In genomic region chr19:47407332-47407731, GRCm38 (mm10) we compare ENCODE assay signal across 20 mouse cellular contexts. TPM values are rescaled to one million over a fixed set of nuclear protein-coding genes. Genes with fewer than 3 reads are reported as not detected.
DNase-seq lines count a peak whose midpoint lies in the region; ATAC-seq and TF ChIP-seq lines count a peak whose summit lies in the region.
"Had no signal": no experiment of that assay in that cellular context is flagged by ENCODE, and none has a peak within 500 bp of the region (broad histone marks: within the 10 kb centered on the region; RNA-seq: fewer than 3 reads in every experiment).

No protein-coding gene starts in this region.

- TF ChIP-seq CTCF in gastrocnemius, adult 2 months (IDR thresholded peaks at IDR 0.05): no peak
- no peak for TF ChIP-seq CTCF in midbrain, postnatal 0 days (IDR thresholded peaks at IDR 0.05)

- no peaks in the 10 kb centered on the region for H3K4me1 ChIP-seq in hindbrain, embryonic 11.5 days (replicated peaks; ENCODE audit: control insufficient read depth, insufficient read depth, low read length)
- no peaks in the 10 kb centered on the region for H3K4me1 ChIP-seq in hindbrain, embryonic 16.5 days (ENCODE audit: control insufficient read depth, insufficient read depth, low read depth, low read length)
- H3K4me1 ChIP-seq in midbrain, embryonic 11.5 days (ENCODE audit: control insufficient read depth, insufficient read depth, low read length): no peaks in the 10 kb centered on the region
- H3K4me1 ChIP-seq in midbrain, postnatal 0 days (ENCODE audit: insufficient read depth, low read length): no peaks in the 10 kb centered on the region
- H3K4me1 ChIP-seq: forebrain, embryonic 15.5 days had no signal

- no peak overlapping the region for H3K9ac ChIP-seq in hindbrain, embryonic 11.5 days (ENCODE audit: low read depth, low read length)
- no peak overlapping the region for H3K9ac ChIP-seq in hindbrain, embryonic 16.5 days (ENCODE audit: low read depth, low read length)
- H3K9ac ChIP-seq in midbrain, embryonic 11.5 days (ENCODE audit: low read length): no peak overlapping the region
- H3K9ac ChIP-seq in midbrain, postnatal 0 days (replicated peaks; ENCODE audit: low read length, poor library complexity, severe bottlenecking): no peak overlapping the region
- H3K9ac ChIP-seq: embryonic facial prominence, embryonic 12.5 days; forebrain, embryonic 15.5 days; heart, embryonic 15.5 days had no signal

- H3K27ac ChIP-seq in gastrocnemius, adult 2 months: peak overlapping the region; percentile 10; the same call in 1 of the 2 replicates
- H3K27ac ChIP-seq in hindbrain, embryonic 11.5 days (ENCODE audit: low read depth, low read length): no peak overlapping the region
- H3K27ac ChIP-seq in hindbrain, embryonic 16.5 days (ENCODE audit: low read depth, low read length): no peak overlapping the region
- no peak overlapping the region for H3K27ac ChIP-seq in midbrain, embryonic 11.5 days (ENCODE audit: low read depth, low read length)
- H3K27ac ChIP-seq in midbrain, postnatal 0 days (ENCODE audit: low read depth, low read length): no peak overlapping the region
- H3K27ac ChIP-seq: embryonic facial prominence, embryonic 12.5 days; forebrain, embryonic 15.5 days; hindbrain, postnatal 0 days had no signal

- H3K4me2 ChIP-seq in hindbrain, embryonic 11.5 days (replicated peaks; ENCODE audit: low read depth, low read length): no peak overlapping the region
- no peak overlapping the region for H3K4me2 ChIP-seq in hindbrain, embryonic 16.5 days (ENCODE audit: low read length)
- no peak overlapping the region for H3K4me2 ChIP-seq in midbrain, embryonic 11.5 days
- no peak overlapping the region for H3K4me2 ChIP-seq in midbrain, postnatal 0 days (ENCODE audit: low read depth, low read length, poor library complexity, severe bottlenecking)
- H3K4me2 ChIP-seq: embryonic facial prominence, embryonic 12.5 days; forebrain, embryonic 15.5 days; heart, embryonic 15.5 days had no signal

- H3K27me3 ChIP-seq in hindbrain, embryonic 11.5 days (ENCODE audit: control insufficient read depth, insufficient read depth, low read length): no peaks in the 10 kb centered on the region
- H3K27me3 ChIP-seq in hindbrain, embryonic 16.5 days (replicated peaks; ENCODE audit: control insufficient read depth, insufficient read depth, low read length): no peaks in the 10 kb centered on the region
- no peaks in the 10 kb centered on the region for H3K27me3 ChIP-seq in midbrain, embryonic 11.5 days (ENCODE audit: control insufficient read depth, insufficient read depth, low read length)
- no peaks in the 10 kb centered on the region for H3K27me3 ChIP-seq in midbrain, postnatal 0 days (ENCODE audit: insufficient read depth, low read length)
- H3K27me3 ChIP-seq: embryonic facial prominence, embryonic 12.5 days; forebrain, embryonic 15.5 days; heart, embryonic 15.5 days had no signal

- H3K4me3 ChIP-seq in gastrocnemius, adult 2 months: no peak overlapping the region
- no peak overlapping the region for H3K4me3 ChIP-seq in hindbrain, embryonic 11.5 days (ENCODE audit: low read depth, low read length)
- H3K4me3 ChIP-seq in hindbrain, embryonic 16.5 days (ENCODE audit: low read length): no peak overlapping the region
- H3K4me3 ChIP-seq in midbrain, embryonic 11.5 days (ENCODE audit: low read depth, low read length): no peak overlapping the region
- no peak overlapping the region for H3K4me3 ChIP-seq in midbrain, postnatal 0 days (ENCODE audit: low read depth, low read length)
- H3K4me3 ChIP-seq: embryonic facial prominence, embryonic 12.5 days; forebrain, embryonic 15.5 days; heart, embryonic 15.5 days had no signal

- intact Hi-C loops in gastrocnemius, adult 2 months (cut with DNase I): no loop called here
- intact Hi-C loops in gastrocnemius, postnatal 14 days (cut with DNase I; ENCODE audit: low total_unique reads): no loop called here

- WGBS in hindbrain, embryonic 11.5 days: 92% methylated on average over 6 of the region's 6 CpGs
- 84% methylated on average over 6 of the region's 6 CpGs for WGBS in hindbrain, embryonic 16.5 days
- WGBS in midbrain, embryonic 11.5 days: 84% methylated on average over 6 of the region's 6 CpGs
- 88% methylated on average over 6 of the region's 6 CpGs for WGBS in midbrain, postnatal 0 days

- H3K36me3 ChIP-seq in hindbrain, embryonic 11.5 days (ENCODE audit: control insufficient read depth, insufficient read depth, low read length): no peaks in the 10 kb centered on the region
- no peaks in the 10 kb centered on the region for H3K36me3 ChIP-seq in hindbrain, embryonic 16.5 days (ENCODE audit: control insufficient read depth, insufficient read depth, low read length)
- no peaks in the 10 kb centered on the region for H3K36me3 ChIP-seq in midbrain, embryonic 11.5 days (ENCODE audit: control insufficient read depth, insufficient read depth, low read length)
- H3K36me3 ChIP-seq in midbrain, postnatal 0 days (ENCODE audit: insufficient read depth, low read length): no peaks in the 10 kb centered on the region
- H3K36me3 ChIP-seq: embryonic facial prominence, embryonic 12.5 days; forebrain, embryonic 15.5 days; G1E had no signal

- 0 out of 2 replicates have a peak, but pooled peaks have one; percentile 25 for ATAC-seq in hindbrain, embryonic 11.5 days (ENCODE audit: low FRiP score)
- ATAC-seq in hindbrain, embryonic 16.5 days: no peak
- no peak for ATAC-seq in midbrain, embryonic 11.5 days (ENCODE audit: low FRiP score)
- no peak for ATAC-seq in midbrain, postnatal 0 days (ENCODE audit: low FRiP score)
- ATAC-seq: CD4-positive, CD25-positive, alpha-beta regulatory T cell, adult 4 months; forebrain, embryonic 15.5 days; hindbrain, postnatal 0 days had no signal

- no peak for DNase-seq in gastrocnemius, adult 2 months
- DNase-seq in gastrocnemius, postnatal 14 days: no peak
- no peak for DNase-seq in hindbrain, embryonic 11.5 days (ENCODE audit: low spot score)
- DNase-seq in midbrain, embryonic 11.5 days (ENCODE audit: low spot score, missing footprints): peak; percentile 77
- DNase-seq in midbrain, postnatal 0 days (ENCODE audit: low spot score): no peak
- no peak for DNase-seq in spleen, adult 12 weeks (ENCODE audit: low spot score)
- DNase-seq: adrenal gland, postnatal 10 days; B cell, adult 2 months; cerebellum, adult 11 months; cerebellum, adult 9-10 months; cerebellum, postnatal 25 days; gastrocnemius, postnatal 10 days; heart, postnatal 14 days had no signal

- no peaks in the 10 kb centered on the region for H3K9me3 ChIP-seq in hindbrain, embryonic 11.5 days (ENCODE audit: control insufficient read depth, low read length)
- no peaks in the 10 kb centered on the region for H3K9me3 ChIP-seq in hindbrain, embryonic 16.5 days (ENCODE audit: control insufficient read depth, low read length)
- H3K9me3 ChIP-seq in midbrain, embryonic 11.5 days (ENCODE audit: control insufficient read depth, low read length): no peaks in the 10 kb centered on the region
- H3K9me3 ChIP-seq in midbrain, postnatal 0 days (ENCODE audit: low read length): no peaks in the 10 kb centered on the region
- H3K9me3 ChIP-seq: embryonic facial prominence, embryonic 12.5 days; forebrain, embryonic 15.5 days; G1E; heart, embryonic 15.5 days had no signal

RNA-seq across cellular contexts. Expression of gene Sh3pxd2a, which starts 56.9 kb away (rescaled TPM):
- total RNA-seq in gastrocnemius, adult 2 months (2021): 10 to 100 TPM; 37.7 to 44.7 TPM
- 10 to 100 TPM; 50.6 to 58.9 TPM for total RNA-seq in gastrocnemius, postnatal 14 days (2021)
- 5.5 and 6.9 TPM in 2 replicates for polyA plus RNA-seq in hindbrain, embryonic 11.5 days (2014; fragmentation: Nextera tagmentation; extraction: Ambion mirVana)
- 1.8 and 2.2 TPM in 2 replicates for polyA plus RNA-seq in hindbrain, embryonic 16.5 days (2015; fragmentation: Nextera tagmentation; extraction: Ambion mirVana)
- polyA plus RNA-seq in midbrain, embryonic 11.5 days (2014; fragmentation: Nextera tagmentation; extraction: Ambion mirVana): 4.0 and 4.1 TPM in 2 replicates
- 21.0 and 27.4 TPM in 2 replicates for total RNA-seq in midbrain, postnatal 0 days (2014; rRNA removed)
- 1.2 and 1.5 TPM in 2 replicates for polyA plus RNA-seq in midbrain, postnatal 0 days (2015; fragmentation: Nextera tagmentation; extraction: Ambion mirVana)
- polyA plus RNA-seq: G1E had no signal
